Mouse (Mus musculus): ENCODE measurements at regions not wholly inside any gene's neighbourhood (a gene's known extent, or its start where the extent isn't known, plus 50 kb on each side); places are given as distances from the start of the nearest gene placed in this dataset.

- DNase-seq (ENCODE audit: low spot score in 2 of 2) = no peak
Observed at GRCm38 (mm10) chr1:82041286-82042050, 191.4 kb upstream of the Gm9747 start.

GRCm38 (mm10) chr1:82042051-82042432 lies 190.9 kb upstream of the Gm9747 start:
- DNase-seq (ENCODE audit: low spot score in 2 of 2) = no peak

- no peak for DNase-seq (ENCODE audit: low spot score in 2 of 2)
Observed at GRCm38 (mm10) chr1:82042527-82042926, 190.4 kb upstream of the Gm9747 start.

GRCm38 (mm10) chr1:82066291-82066690 lies 166.6 kb upstream of the Gm9747 start:
- no peak for DNase-seq (ENCODE audit: low spot score in 2 of 2)

GRCm38 (mm10) chr1:82068571-82068970 lies 164.3 kb upstream of the Gm9747 start:
- DNase-seq (ENCODE audit: low spot score in 2 of 2) = no peak

GRCm38 (mm10) chr1:82070181-82071109 lies 162.5 kb upstream of the Gm9747 start:
- no peak for DNase-seq (ENCODE audit: low spot score in 2 of 2)

- DNase-seq (ENCODE audit: low spot score in 2 of 2) = no peak
Observed at GRCm38 (mm10) chr1:82089136-82089839, 143.6 kb upstream of the Gm9747 start.

GRCm38 (mm10) chr1:82095101-82095500 lies 137.8 kb upstream of the Gm9747 start:
- DNase-seq (ENCODE audit: low spot score in 2 of 2) = no peak

GRCm38 (mm10) chr1:82106756-82107155 lies 126.2 kb upstream of the Gm9747 start:
- DNase-seq (ENCODE audit: low spot score in 2 of 2) = no peak

GRCm38 (mm10) chr1:82110071-82110635 lies 122.8 kb upstream of the Gm9747 start:
- no peak for DNase-seq (ENCODE audit: low spot score in 2 of 2)

GRCm38 (mm10) chr1:82112401-82112800 lies 120.5 kb upstream of the Gm9747 start:
- DNase-seq (ENCODE audit: low spot score in 2 of 2) = peak in 1 of 2 experiments; percentile 2

- no peak for DNase-seq (ENCODE audit: low spot score in 2 of 2)
Observed at GRCm38 (mm10) chr1:82124503-82124902, 108.4 kb upstream of the Gm9747 start.

GRCm38 (mm10) chr1:82129700-82130275 lies 103.1 kb upstream of the Gm9747 start:
- DNase-seq (ENCODE audit: low spot score in 2 of 2) = no peak

GRCm38 (mm10) chr1:82132536-82132935 lies 100.4 kb upstream of the Gm9747 start:
- no peak for DNase-seq (ENCODE audit: low spot score in 2 of 2)

- no peak for DNase-seq (ENCODE audit: low spot score in 2 of 2)
Observed at GRCm38 (mm10) chr1:82134938-82135337, 98.0 kb upstream of the Gm9747 start.

GRCm38 (mm10) chr1:82135761-82136331 lies 97.1 kb upstream of the Gm9747 start:
- no peak for DNase-seq (ENCODE audit: low spot score in 2 of 2)

- DNase-seq (ENCODE audit: low spot score in 2 of 2) = no peak
Observed at GRCm38 (mm10) chr1:82145256-82145655, 87.7 kb upstream of the Gm9747 start.

GRCm38 (mm10) chr1:82150219-82151128 lies 82.4 kb upstream of the Gm9747 start:
- peak; percentile 6 to 10 for DNase-seq (ENCODE audit: low spot score in 2 of 2)

- DNase-seq (ENCODE audit: low spot score in 2 of 2) = no peak
Observed at GRCm38 (mm10) chr1:82155961-82156360, 77.0 kb upstream of the Gm9747 start.

GRCm38 (mm10) chr1:82157013-82157412 lies 75.9 kb upstream of the Gm9747 start:
- DNase-seq (ENCODE audit: low spot score in 2 of 2) = peak in 1 of 2 experiments; percentile 31

Data from left cerebral cortex, adult 8-10 months (tissue).